14 mouse cellular contexts compared by ENCODE assay signal in the genomic region with DNA sequence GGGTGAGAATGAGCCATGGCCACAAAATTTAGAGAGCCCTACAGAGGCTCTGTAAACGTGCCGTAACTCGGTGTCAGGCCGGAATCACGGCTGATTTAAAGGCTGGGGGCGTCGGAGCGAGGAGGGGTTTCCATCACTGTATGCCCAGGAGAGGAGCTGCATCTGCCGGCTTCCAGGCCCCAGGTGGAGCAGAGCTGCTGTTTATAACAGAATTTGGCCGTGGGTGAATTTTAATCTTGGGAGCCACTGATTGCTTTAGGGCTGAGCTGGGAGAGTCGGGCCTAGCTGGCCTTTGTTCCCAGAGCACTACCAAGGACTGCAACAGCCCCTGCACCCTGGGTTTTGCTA.
DNase-seq lines count a peak whose midpoint lies in the region; ATAC-seq and TF ChIP-seq lines count a peak whose summit lies in the region.
"Had no signal": no experiment of that assay in that cellular context is flagged by ENCODE, and none has a peak within 500 bp of the region (broad histone marks: within the 10 kb centered on the region; RNA-seq: fewer than 3 reads in every experiment).

No protein-coding gene starts in this region.

- DNase-seq in kidney, adult 18-20 months: no peak
- peak; percentile 4 for DNase-seq in embryo, embryonic 9.5 days (ENCODE audit: extremely low spot score)
- peak; percentile 29 for DNase-seq in hindbrain, postnatal 0 days (ENCODE audit: low spot score)
- DNase-seq in thymus, adult 2 months: no peak
- DNase-seq in Muller cell, postnatal 12 days (ENCODE audit: inconsistent ontology term): no peak
- no peak for DNase-seq in adrenal gland, postnatal 10 days
- DNase-seq: adrenal gland, adult 8-10 months; gastrocnemius, postnatal 25 days; layer of hippocampus, adult 9-11 months had no signal

- H3K4me3 ChIP-seq in kidney, embryonic 15.5 days (replicated peaks): no peak overlapping the region
- H3K4me3 ChIP-seq in hindbrain, postnatal 0 days (ENCODE audit: low read length): no peak overlapping the region
- H3K4me3 ChIP-seq in midbrain, embryonic 15.5 days: no peak overlapping the region
- H3K4me3 ChIP-seq in thymus, adult 2 months (ENCODE audit: control insufficient read depth, insufficient read depth, low read length): no peak overlapping the region
- H3K4me3 ChIP-seq: intestine, embryonic 15.5 days had no signal

- no peaks in the 10 kb centered on the region for H3K27me3 ChIP-seq in kidney, embryonic 15.5 days
- no peaks in the 10 kb centered on the region for H3K27me3 ChIP-seq in hindbrain, postnatal 0 days (ENCODE audit: insufficient read depth, low read length)
- H3K27me3 ChIP-seq in midbrain, embryonic 15.5 days (replicated peaks): no peaks in the 10 kb centered on the region
- no peaks in the 10 kb centered on the region for H3K27me3 ChIP-seq in thymus, adult 2 months (ENCODE audit: control insufficient read depth, insufficient read depth, low read length)
- H3K27me3 ChIP-seq: intestine, embryonic 15.5 days; Patski had no signal

- H3K9ac ChIP-seq in kidney, embryonic 15.5 days: no peak overlapping the region
- H3K9ac ChIP-seq in hindbrain, postnatal 0 days (replicated peaks; ENCODE audit: low read length): no peak overlapping the region
- no peak overlapping the region for H3K9ac ChIP-seq in midbrain, embryonic 15.5 days
- H3K9ac ChIP-seq: intestine, embryonic 15.5 days had no signal

- TF ChIP-seq CTCF in hindbrain, postnatal 0 days (IDR thresholded peaks at IDR 0.05; ENCODE audit: low read depth): no peak
- TF ChIP-seq CTCF in thymus, adult 2 months (IDR thresholded peaks at IDR 0.05; ENCODE audit: borderline replicate concordance, control insufficient read depth, extremely low read depth, insufficient read depth, low read length, poor library complexity): no peak

- H3K4me2 ChIP-seq in kidney, embryonic 15.5 days: 0 out of 2 replicates have a peak overlapping the region, but pooled peaks have one; percentile 3
- no peak overlapping the region for H3K4me2 ChIP-seq in hindbrain, postnatal 0 days (ENCODE audit: low read depth, low read length)
- no peak overlapping the region for H3K4me2 ChIP-seq in midbrain, embryonic 15.5 days
- H3K4me2 ChIP-seq: intestine, embryonic 15.5 days had no signal

- H3K9me3 ChIP-seq in kidney, embryonic 15.5 days (replicated peaks): no peaks in the 10 kb centered on the region
- H3K9me3 ChIP-seq in hindbrain, postnatal 0 days (ENCODE audit: low read length): no peaks in the 10 kb centered on the region
- no peaks in the 10 kb centered on the region for H3K9me3 ChIP-seq in midbrain, embryonic 15.5 days
- H3K9me3 ChIP-seq: intestine, embryonic 15.5 days had no signal

- H3K4me1 ChIP-seq in kidney, embryonic 15.5 days: peaks cover 18% of the 10 kb centered on the region
- H3K4me1 ChIP-seq in hindbrain, postnatal 0 days (ENCODE audit: insufficient read depth, low read length): no peaks in the 10 kb centered on the region
- H3K4me1 ChIP-seq in midbrain, embryonic 15.5 days: peaks cover 8% of the 10 kb centered on the region; the same call in 1 of the 2 replicates
- H3K4me1 ChIP-seq in thymus, adult 2 months (replicated peaks; ENCODE audit: control insufficient read depth, insufficient read depth, low read length): no peaks in the 10 kb centered on the region
- H3K4me1 ChIP-seq: intestine, embryonic 15.5 days had no signal

- WGBS in kidney, embryonic 15.5 days: 12% methylated on average over 11 of the region's 11 CpGs
- WGBS in hindbrain, postnatal 0 days: 43% methylated on average over 11 of the region's 11 CpGs
- WGBS in midbrain, embryonic 15.5 days: 52% methylated on average over 11 of the region's 11 CpGs
- 85% methylated on average over 11 of the region's 11 CpGs for WGBS in thymus, adult 2 months

- peak overlapping the region; percentile 33; the same call in 1 of the 2 replicates for H3K27ac ChIP-seq in kidney, embryonic 15.5 days
- H3K27ac ChIP-seq in hindbrain, postnatal 0 days: peak overlapping the region; percentile 32; the same call in 1 of the 2 replicates
- peak overlapping the region; percentile 26; the same call in 1 of the 2 replicates for H3K27ac ChIP-seq in midbrain, embryonic 15.5 days
- no peak overlapping the region for H3K27ac ChIP-seq in thymus, adult 2 months (ENCODE audit: control insufficient read depth, insufficient read depth, low read length)
- H3K27ac ChIP-seq: intestine, embryonic 15.5 days had no signal

- TF ChIP-seq POLR2A in thymus, adult 2 months (IDR thresholded peaks at IDR 0.05; ENCODE audit: control insufficient read depth, extremely low read depth, insufficient read depth, low read length, poor library complexity): no peak

- H3K36me3 ChIP-seq in kidney, embryonic 15.5 days: no peaks in the 10 kb centered on the region
- no peaks in the 10 kb centered on the region for H3K36me3 ChIP-seq in hindbrain, postnatal 0 days (ENCODE audit: insufficient read depth, low read length)
- no peaks in the 10 kb centered on the region for H3K36me3 ChIP-seq in midbrain, embryonic 15.5 days (replicated peaks)
- H3K36me3 ChIP-seq in thymus, adult 2 months (ENCODE audit: control insufficient read depth, insufficient read depth, low read length): no peaks in the 10 kb centered on the region
- H3K36me3 ChIP-seq: intestine, embryonic 15.5 days had no signal

- ATAC-seq in kidney, embryonic 15.5 days (replicated peaks; ENCODE audit: low FRiP score): peak; percentile 65; the same call in 1 of the 2 replicates
- 0 out of 2 replicates have a peak, but pooled peaks have one; percentile 55 for ATAC-seq in hindbrain, postnatal 0 days
- 0 out of 2 replicates have a peak, but pooled peaks have one; percentile 37 for ATAC-seq in midbrain, embryonic 15.5 days (replicated peaks)
- ATAC-seq: CD4-positive, CD25-positive, alpha-beta regulatory T cell, adult 4 months; intestine, embryonic 15.5 days; Patski had no signal

Comparison
In these comparisons a context has a peak if more than half of its experiments do, and no peak if none do; other contexts are left out.
1. DNase-seq: peak in embryo, embryonic 9.5 days (single experiment) and hindbrain, postnatal 0 days (single experiment); none in kidney, adult 18-20 months (single experiment), thymus, adult 2 months (single experiment), Muller cell, postnatal 12 days (single experiment) and adrenal gland, postnatal 10 days (single experiment).
2. Peak in every context shown above with its lines, with median percentiles within 50 percentile points of each other: ATAC-seq.